Mouse (Mus musculus) layer of hippocampus, adult 8-10 months (tissue): ENCODE measurements at regions not wholly inside any gene's neighbourhood (a gene's known extent, or its start where the extent isn't known, plus 50 kb on each side); places are given as distances from the start of the nearest gene placed in this dataset.

ENCODE experiments used
- DNase-seq, 2 experiments: peaks; one replicate each; pipeline ENCODE4 v3.0.0; 2022; ENCODE audit warnings: low spot score in 2 of 2

DNA sequence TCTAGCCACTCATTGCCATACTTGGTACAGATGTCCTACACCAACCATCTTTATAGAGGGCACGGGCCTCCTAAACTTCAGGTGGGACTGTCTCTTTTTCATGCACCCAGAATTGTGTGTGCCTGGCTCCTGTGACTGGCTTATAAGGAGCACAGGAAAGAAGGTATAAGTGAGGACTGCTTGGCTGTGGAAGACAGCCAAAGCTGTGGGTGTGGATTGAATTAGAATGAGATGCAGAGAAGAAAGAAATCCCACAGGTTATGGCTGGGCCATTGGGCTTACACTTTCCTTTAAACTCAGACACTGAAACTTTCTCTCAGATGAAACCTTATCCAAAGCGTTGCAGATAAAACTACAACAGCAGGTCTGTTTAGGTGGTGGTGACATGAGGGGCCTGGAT is 239.5 kb upstream of the Fam160b2 start:
- no peak for DNase-seq

DNA sequence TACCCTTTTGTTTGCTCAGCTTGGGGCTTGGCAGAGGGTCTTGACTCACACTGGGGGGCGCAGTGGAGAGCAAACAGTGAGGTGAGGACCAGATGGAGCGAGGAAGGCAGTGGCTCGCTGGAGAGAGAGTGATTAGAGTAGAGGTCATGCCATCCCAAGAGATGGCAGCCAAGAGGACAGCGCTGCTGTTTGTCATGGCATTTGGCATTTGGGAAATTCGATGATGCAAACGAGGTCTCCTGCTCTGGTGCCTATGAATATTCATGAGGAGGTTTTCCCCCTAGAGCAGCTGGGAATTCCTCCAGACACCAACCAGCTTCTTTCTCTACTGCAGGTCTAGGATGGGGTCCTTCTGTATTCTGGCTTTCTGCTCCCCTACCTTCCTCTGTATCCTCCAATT is 237.9 kb upstream of the Fam160b2 start:
- no peak for DNase-seq

- DNase-seq = no peak
These were observed 233.6 kb upstream of the Fam160b2 start for GRCm38 (mm10) chr14:70833238-70833637.

DNA sequence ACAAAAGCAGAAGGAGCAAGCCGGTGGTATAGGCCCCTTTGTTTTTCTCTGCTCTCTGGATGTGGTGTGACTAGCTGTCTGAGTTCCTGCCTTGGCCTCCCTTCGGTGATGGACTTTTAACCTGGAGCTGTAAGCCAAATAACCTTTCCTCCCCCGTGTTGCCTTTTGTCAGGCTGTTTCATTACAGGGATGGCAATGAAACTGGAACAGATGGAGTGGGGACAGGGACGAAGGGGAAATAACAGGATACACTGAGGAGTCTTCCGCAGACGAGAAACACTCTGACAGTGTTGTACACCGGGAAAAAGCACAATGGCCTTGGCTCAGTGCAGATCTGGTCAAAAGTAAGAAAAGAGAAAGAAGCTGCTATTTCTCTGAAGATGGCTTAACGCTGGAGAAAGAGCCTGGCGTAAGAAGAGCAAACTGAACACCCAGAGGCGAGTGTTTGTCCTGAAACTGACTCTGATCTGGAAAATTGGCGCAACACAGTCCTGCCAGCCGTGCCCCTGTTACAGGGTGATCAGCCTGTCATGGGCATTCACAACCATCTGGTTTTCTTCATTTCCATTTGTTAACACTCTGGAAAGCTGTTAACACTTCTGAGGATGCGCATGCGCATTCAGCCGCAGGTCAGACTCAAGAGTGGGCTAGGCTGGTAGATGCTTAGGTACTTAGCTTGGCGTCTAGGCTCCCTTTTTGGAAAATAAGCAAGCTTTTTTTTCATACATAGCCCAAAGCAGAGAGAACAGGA is 233.0 kb upstream of the Fam160b2 start:
- DNase-seq = no peak

DNA sequence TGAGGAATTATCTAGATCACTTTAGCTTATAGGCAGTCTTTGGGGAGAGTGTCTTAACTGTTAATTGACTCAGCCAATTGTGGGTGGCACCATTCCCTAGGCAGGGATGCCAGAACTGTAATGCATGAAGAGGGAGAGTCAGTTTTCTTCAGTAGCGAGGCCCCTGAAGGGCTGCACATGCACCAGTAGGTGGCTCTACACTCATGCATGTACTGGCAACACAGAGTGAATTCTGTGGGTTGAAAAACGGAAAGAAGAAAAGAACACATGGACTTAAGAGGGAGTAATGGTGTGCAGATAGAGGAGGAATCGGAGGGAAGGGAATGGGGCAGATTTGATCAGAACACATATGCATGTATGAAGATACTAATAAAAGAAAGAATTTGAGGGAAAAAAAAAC is 232.4 kb upstream of the Fam160b2 start:
- DNase-seq = peak in 1 of 2 experiments; percentile 8
